Mouse (Mus musculus): Measurements from ENCODE around the gene Smok3c. TPM values are rescaled to one million over a fixed set of nuclear protein-coding genes. Genes with fewer than 3 reads are reported as not detected.
A peak's percentile ranks its signal among the peaks of the same experiment; 100 is the strongest.

Gene Smok3c
- polyA plus RNA-seq, 1 experiment from 2014 or later, result not detected

GRCm38 (mm10) chr5:138076148-138076547 is 23.2 kb downstream of the Smok3c start:
- H3K4me3 ChIP-seq (ENCODE audit: low read depth, low read length), result no peak overlapping the region
- no peaks in the 10 kb centered on the region for H3K9me3 ChIP-seq (ENCODE audit: control insufficient read depth, low read length)
- WGBS, result 49% methylated on average over 2 of the region's 2 CpGs
- H3K36me3 ChIP-seq (ENCODE audit: control insufficient read depth, insufficient read depth, low read length), result no peaks in the 10 kb centered on the region
- no peak for ATAC-seq (replicated peaks; ENCODE audit: low FRiP score)
- DNase-seq (ENCODE audit: low spot score), result no peak
- H3K27ac ChIP-seq (ENCODE audit: low read depth, low read length), result no peak overlapping the region
- H3K9ac ChIP-seq (ENCODE audit: low read depth, low read length), result no peak overlapping the region
- no peaks in the 10 kb centered on the region for H3K4me1 ChIP-seq (replicated peaks; ENCODE audit: control insufficient read depth, insufficient read depth, low read length)
- H3K27me3 ChIP-seq (replicated peaks; ENCODE audit: control insufficient read depth, insufficient read depth, low read length), result no peaks in the 10 kb centered on the region
- no peak overlapping the region for H3K4me2 ChIP-seq

- H3K4me2 ChIP-seq, result no peak overlapping the region
- H3K9me3 ChIP-seq (ENCODE audit: control insufficient read depth, low read length), result no peaks in the 10 kb centered on the region
- no peaks in the 10 kb centered on the region for H3K36me3 ChIP-seq (ENCODE audit: control insufficient read depth, insufficient read depth, low read length)
- H3K9ac ChIP-seq (ENCODE audit: low read depth, low read length), result no peak overlapping the region
- DNase-seq (ENCODE audit: low spot score) (no peak), ATAC-seq (replicated peaks; ENCODE audit: low FRiP score) (no peak)
- no peaks in the 10 kb centered on the region for H3K27me3 ChIP-seq (replicated peaks; ENCODE audit: control insufficient read depth, insufficient read depth, low read length)
- no peak overlapping the region for H3K4me3 ChIP-seq (ENCODE audit: low read depth, low read length)
- WGBS, result 89% methylated on average over 5 of the region's 5 CpGs
- no peak overlapping the region for H3K27ac ChIP-seq (ENCODE audit: low read depth, low read length)
- 0 out of 2 replicates have a peak, but pooled peaks cover 4% of the 10 kb centered on the region for H3K4me1 ChIP-seq (replicated peaks; ENCODE audit: control insufficient read depth, insufficient read depth, low read length)
Observed at GRCm38 (mm10) chr5:138080456-138080855, 27.5 kb downstream of the Smok3c start.

GRCm38 (mm10) chr5:138081446-138081845 is 28.5 kb downstream of the Smok3c start:
- no peaks in the 10 kb centered on the region for H3K36me3 ChIP-seq (ENCODE audit: control insufficient read depth, insufficient read depth, low read length)
- no peak overlapping the region for H3K4me3 ChIP-seq (ENCODE audit: low read depth, low read length)
- peaks cover 4% of the 10 kb centered on the region; the same call in 1 of the 2 replicates for H3K4me1 ChIP-seq (replicated peaks; ENCODE audit: control insufficient read depth, insufficient read depth, low read length)
- no peak overlapping the region for H3K9ac ChIP-seq (ENCODE audit: low read depth, low read length)
- no peak for DNase-seq (ENCODE audit: low spot score)
- ATAC-seq (replicated peaks; ENCODE audit: low FRiP score), result no peak
- H3K27me3 ChIP-seq (replicated peaks; ENCODE audit: control insufficient read depth, insufficient read depth, low read length), result no peaks in the 10 kb centered on the region
- no peak overlapping the region for H3K27ac ChIP-seq (ENCODE audit: low read depth, low read length)
- 77% methylated on average over 9 of the region's 9 CpGs for WGBS
- no peaks in the 10 kb centered on the region for H3K9me3 ChIP-seq (ENCODE audit: control insufficient read depth, low read length)
- no peak overlapping the region for H3K4me2 ChIP-seq

GRCm38 (mm10) chr5:138083318-138083900 is 30.4 kb downstream of the Smok3c start:
- no peaks in the 10 kb centered on the region; the same call in 1 of the 2 replicates for H3K36me3 ChIP-seq (ENCODE audit: control insufficient read depth, insufficient read depth, low read length)
- DNase-seq (ENCODE audit: low spot score), result no peak
- H3K4me1 ChIP-seq (replicated peaks; ENCODE audit: control insufficient read depth, insufficient read depth, low read length), result peaks cover 4% of the 10 kb centered on the region; the same call in 1 of the 2 replicates
- H3K9ac ChIP-seq (ENCODE audit: low read depth, low read length), result no peak overlapping the region
- no peak overlapping the region for H3K4me2 ChIP-seq
- 59% methylated on average over 2 of the region's 2 CpGs for WGBS
- no peak for ATAC-seq (replicated peaks; ENCODE audit: low FRiP score)
- H3K27me3 ChIP-seq (replicated peaks; ENCODE audit: control insufficient read depth, insufficient read depth, low read length), result no peaks in the 10 kb centered on the region
- H3K9me3 ChIP-seq (ENCODE audit: control insufficient read depth, low read length), result no peaks in the 10 kb centered on the region
- no peak overlapping the region for H3K27ac ChIP-seq (ENCODE audit: low read depth, low read length)
- no peak overlapping the region for H3K4me3 ChIP-seq (ENCODE audit: low read depth, low read length)

GRCm38 (mm10) chr5:138083936-138084335 is 30.9 kb downstream of the Smok3c start:
- Histone ChIP-seq H3K4me1 (replicated peaks; ENCODE audit: control insufficient read depth, insufficient read depth, low read length) (peaks cover 4% of the 10 kb centered on the region; the same call in 1 of the 2 replicates), H3K36me3 (ENCODE audit: control insufficient read depth, insufficient read depth, low read length) (no peaks in the 10 kb centered on the region; the same call in 1 of the 2 replicates), H3K27me3 (replicated peaks; ENCODE audit: control insufficient read depth, insufficient read depth, low read length) (no peaks in the 10 kb centered on the region), H3K9ac (ENCODE audit: low read depth, low read length) (no peak overlapping the region), H3K4me3 (ENCODE audit: low read depth, low read length) (no peak overlapping the region), H3K4me2 (peak overlapping the region; percentile 87), H3K9me3 (ENCODE audit: control insufficient read depth, low read length) (no peaks in the 10 kb centered on the region), H3K27ac (ENCODE audit: low read depth, low read length) (peak overlapping the region; percentile 46; the same call in 1 of the 2 replicates)
- DNase-seq (ENCODE audit: low spot score) (no peak), ATAC-seq (replicated peaks; ENCODE audit: low FRiP score) (no peak)
- WGBS, result 94% methylated on average over 2 of the region's 2 CpGs

- H3K4me3 ChIP-seq (ENCODE audit: low read depth, low read length), result peak overlapping the region; percentile 95
- no peaks in the 10 kb centered on the region; the same call in 1 of the 2 replicates for H3K36me3 ChIP-seq (ENCODE audit: control insufficient read depth, insufficient read depth, low read length)
- H3K27me3 ChIP-seq (replicated peaks; ENCODE audit: control insufficient read depth, insufficient read depth, low read length), result no peaks in the 10 kb centered on the region
- no peak overlapping the region for H3K9ac ChIP-seq (ENCODE audit: low read depth, low read length)
- no peaks in the 10 kb centered on the region for H3K9me3 ChIP-seq (ENCODE audit: control insufficient read depth, low read length)
- 26% methylated on average over 2 of the region's 2 CpGs for whole genome bisulfite sequencing
- ATAC-seq (replicated peaks; ENCODE audit: low FRiP score) (peak; percentile 76), DNase-seq (ENCODE audit: low spot score) (no peak)
- peak overlapping the region; percentile 87 for H3K4me2 ChIP-seq
- peak overlapping the region; percentile 46; the same call in 1 of the 2 replicates for H3K27ac ChIP-seq (ENCODE audit: low read depth, low read length)
- H3K4me1 ChIP-seq (replicated peaks; ENCODE audit: control insufficient read depth, insufficient read depth, low read length), result peaks cover 9% of the 10 kb centered on the region; the same call in 1 of the 2 replicates
Observed at GRCm38 (mm10) chr5:138084507-138084906, 31.5 kb downstream of the Smok3c start.

- Histone ChIP-seq H3K27me3 (replicated peaks; ENCODE audit: control insufficient read depth, insufficient read depth, low read length) (no peaks in the 10 kb centered on the region), H3K9me3 (ENCODE audit: control insufficient read depth, low read length) (no peaks in the 10 kb centered on the region), H3K9ac (ENCODE audit: low read depth, low read length) (peak within 1 kb of the TSS; percentile 98), H3K4me2 (peak within 1 kb of the TSS; percentile 87), H3K4me1 (replicated peaks; ENCODE audit: control insufficient read depth, insufficient read depth, low read length) (peaks cover 9% of the 10 kb centered on the region; the same call in 1 of the 2 replicates), H3K36me3 (ENCODE audit: control insufficient read depth, insufficient read depth, low read length) (no peaks in the 10 kb centered on the region; the same call in 1 of the 2 replicates), H3K4me3 (ENCODE audit: low read depth, low read length) (peak within 1 kb of the TSS; percentile 95), H3K27ac (ENCODE audit: low read depth, low read length) (peak within 1 kb of the TSS; percentile 85)
- DNase-seq (ENCODE audit: low spot score), result peak; percentile 75
- peak; percentile 95 for ATAC-seq (replicated peaks; ENCODE audit: low FRiP score)
- WGBS, result under 1% methylated on average over 27 of the region's 27 CpGs
Observed at GRCm38 (mm10) chr5:138084996-138085395, 32.0 kb downstream of the Smok3c start, which contains the start of gene Zkscan1. Gene Zkscan1, plus strand, starts transcription at chr5:138085084.

GRCm38 (mm10) chr5:138085421-138085911 is 32.5 kb downstream of the Smok3c start:
- Histone ChIP-seq H3K4me2 (peak overlapping the region; percentile 87), H3K27ac (ENCODE audit: low read depth, low read length) (peak overlapping the region; percentile 85), H3K9me3 (ENCODE audit: control insufficient read depth, low read length) (no peaks in the 10 kb centered on the region), H3K27me3 (replicated peaks; ENCODE audit: control insufficient read depth, insufficient read depth, low read length) (no peaks in the 10 kb centered on the region), H3K4me3 (ENCODE audit: low read depth, low read length) (peak overlapping the region; percentile 95), H3K4me1 (replicated peaks; ENCODE audit: control insufficient read depth, insufficient read depth, low read length) (peaks cover 9% of the 10 kb centered on the region; the same call in 1 of the 2 replicates), H3K36me3 (ENCODE audit: control insufficient read depth, insufficient read depth, low read length) (no peaks in the 10 kb centered on the region; the same call in 1 of the 2 replicates), H3K9ac (ENCODE audit: low read depth, low read length) (peak overlapping the region; percentile 98)
- ATAC-seq (replicated peaks; ENCODE audit: low FRiP score) (no peak), DNase-seq (ENCODE audit: low spot score) (peak; percentile 35)
- WGBS, result under 1% methylated on average over 18 of the region's 18 CpGs

All from liver, embryonic 11.5 days (tissue).